ENCODE assay signal across 17 mouse cellular contexts in the genomic region with DNA sequence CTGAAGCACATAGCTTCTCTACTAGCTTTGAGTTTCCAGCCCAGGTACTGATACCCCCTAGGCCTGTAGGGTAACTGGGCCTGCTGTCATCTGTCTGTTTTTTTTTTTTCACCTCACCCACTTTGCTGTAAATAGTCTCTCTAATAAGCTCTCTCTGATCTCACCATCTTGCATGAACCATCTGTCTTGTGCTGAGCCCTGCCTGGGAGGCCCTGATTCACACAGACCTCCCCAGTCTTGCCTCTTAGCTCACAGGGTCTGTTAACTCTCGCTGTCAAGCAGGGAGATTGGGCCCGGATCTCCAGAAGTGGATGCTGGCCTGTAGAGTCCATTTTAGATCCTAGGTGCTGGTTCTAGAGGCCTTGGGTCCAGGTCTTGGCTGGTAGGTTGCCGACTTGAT. TPM values are rescaled to one million over a fixed set of nuclear protein-coding genes. Genes with fewer than 3 reads are reported as not detected.
DNase-seq lines count a peak whose midpoint lies in the region; ATAC-seq and TF ChIP-seq lines count a peak whose summit lies in the region.
"Had no signal": no experiment of that assay in that cellular context is flagged by ENCODE, and none has a peak within 500 bp of the region (broad histone marks: within the 10 kb centered on the region; RNA-seq: fewer than 3 reads in every experiment).

No protein-coding gene starts in this region.

- H3K9me3 ChIP-seq in stomach, embryonic 14.5 days (ENCODE audit: control insufficient read depth, low read depth, low read length): no peaks in the 10 kb centered on the region
- H3K9me3 ChIP-seq in stomach, postnatal 0 days (ENCODE audit: control insufficient read depth, low read length): no peaks in the 10 kb centered on the region
- H3K9me3 ChIP-seq: embryonic facial prominence, embryonic 13.5 days; intestine, embryonic 15.5 days; liver, embryonic 12.5 days; megakaryocyte, embryonic 14.5 days had no signal

- H3K27ac ChIP-seq in stomach, embryonic 14.5 days (ENCODE audit: low read length): peak overlapping the region; percentile 36
- no peak overlapping the region for H3K27ac ChIP-seq in stomach, postnatal 0 days (replicated peaks)
- H3K27ac ChIP-seq: embryonic facial prominence, embryonic 13.5 days; intestine, embryonic 15.5 days; liver, embryonic 12.5 days had no signal

- no peak for DNase-seq in frontal cortex, postnatal 10 days (ENCODE audit: low spot score in 2 of 2)
- no peak for DNase-seq in stomach, postnatal 0 days (ENCODE audit: low spot score)
- DNase-seq in layer of hippocampus, adult 9-10 months (ENCODE audit: low spot score): peak; percentile 49
- DNase-seq in telencephalon, adult 2 months (ENCODE audit: low read depth, low spot score): peak; percentile 26
- DNase-seq in gastrocnemius, adult 18-20 months (ENCODE audit: low spot score): no peak
- no peak for DNase-seq in kidney, postnatal 14 days
- DNase-seq: cerebellum, postnatal 14 days; kidney, postnatal 36 days; spleen, adult 18-20 months; thymus, adult 18-20 months had no signal

- no peak overlapping the region for H3K4me3 ChIP-seq in stomach, embryonic 14.5 days (ENCODE audit: low read depth, low read length)
- H3K4me3 ChIP-seq in stomach, postnatal 0 days (ENCODE audit: low read depth, low read length): no peak overlapping the region
- H3K4me3 ChIP-seq: embryonic facial prominence, embryonic 13.5 days; intestine, embryonic 15.5 days; liver, embryonic 12.5 days; megakaryocyte, embryonic 14.5 days had no signal

- H3K9ac ChIP-seq in stomach, embryonic 14.5 days (replicated peaks; ENCODE audit: low read depth, low read length): no peak overlapping the region
- no peak overlapping the region for H3K9ac ChIP-seq in stomach, postnatal 0 days (ENCODE audit: low read length)
- H3K9ac ChIP-seq: embryonic facial prominence, embryonic 13.5 days; intestine, embryonic 15.5 days; liver, embryonic 12.5 days had no signal

- 0 out of 2 replicates have a peak, but pooled peaks have one; percentile 26 for ATAC-seq in frontal cortex, adult (ENCODE audit: low TSS enrichment)
- ATAC-seq in stomach, embryonic 14.5 days (ENCODE audit: insufficient number of reproducible peaks, insufficient read depth, low FRiP score, low read depth): no peak
- ATAC-seq in stomach, postnatal 0 days (ENCODE audit: low FRiP score, low TSS enrichment): no peak
- ATAC-seq: intestine, embryonic 15.5 days; liver, embryonic 12.5 days; lung, postnatal 0 days had no signal

- TF ChIP-seq EP300 in stomach, postnatal 0 days (optimal IDR thresholded peaks at IDR 0.05): no peak

- no peak overlapping the region for H3K4me2 ChIP-seq in stomach, embryonic 14.5 days (replicated peaks; ENCODE audit: low read depth, low read length)
- H3K4me2 ChIP-seq in stomach, postnatal 0 days (replicated peaks; ENCODE audit: low read depth): no peak overlapping the region
- H3K4me2 ChIP-seq: embryonic facial prominence, embryonic 13.5 days; intestine, embryonic 15.5 days; liver, embryonic 12.5 days had no signal

- TF ChIP-seq CTCF in stomach, postnatal 0 days (IDR thresholded peaks at IDR 0.05; ENCODE audit: low read depth): no peak

- no peaks in the 10 kb centered on the region for H3K36me3 ChIP-seq in stomach, embryonic 14.5 days (ENCODE audit: control insufficient read depth, insufficient read depth, low read length)
- no peaks in the 10 kb centered on the region for H3K36me3 ChIP-seq in stomach, postnatal 0 days (ENCODE audit: control insufficient read depth, insufficient read depth, low read length)
- H3K36me3 ChIP-seq: embryonic facial prominence, embryonic 13.5 days; intestine, embryonic 15.5 days; liver, embryonic 12.5 days had no signal

- 25% methylated on average over 3 of the region's 3 CpGs for WGBS in stomach, embryonic 14.5 days
- WGBS in stomach, postnatal 0 days: 49% methylated on average over 3 of the region's 3 CpGs

- H3K27me3 ChIP-seq in stomach, embryonic 14.5 days (ENCODE audit: control insufficient read depth, insufficient read depth, low read length): no peaks in the 10 kb centered on the region
- no peaks in the 10 kb centered on the region for H3K27me3 ChIP-seq in stomach, postnatal 0 days (ENCODE audit: control insufficient read depth, insufficient read depth, low read length)
- H3K27me3 ChIP-seq: intestine, embryonic 15.5 days had no signal

- H3K4me1 ChIP-seq in stomach, embryonic 14.5 days (ENCODE audit: control insufficient read depth, insufficient read depth, low read length): peaks cover 63% of the 10 kb centered on the region
- H3K4me1 ChIP-seq in stomach, postnatal 0 days (replicated peaks; ENCODE audit: control insufficient read depth, insufficient read depth): peaks cover 2% of the 10 kb centered on the region

RNA-seq across cellular contexts. Expression of a gene that starts 9.3 kb away (rescaled TPM):
- 477 and 553 TPM in 2 replicates for polyA plus RNA-seq in stomach, embryonic 14.5 days (2014; fragmentation: Nextera tagmentation; extraction: Ambion mirVana)
- polyA plus RNA-seq in stomach, postnatal 0 days (2015; fragmentation: Nextera tagmentation; extraction: Ambion mirVana): 183 and 187 TPM in 2 replicates
- total RNA-seq in gastrocnemius, adult 18-20 months (2021): 1 to 10 TPM in 1 of 2 experiments, under 1 TPM in 1; 0.69 to 1.1 TPM

Comparison
In these comparisons a context has a peak if more than half of its experiments do, and no peak if none do; other contexts are left out.
1. DNase-seq: peak in layer of hippocampus, adult 9-10 months (single experiment) and telencephalon, adult 2 months (single experiment); none in frontal cortex, postnatal 10 days (0 of 2), stomach, postnatal 0 days (single experiment), gastrocnemius, adult 18-20 months (single experiment) and kidney, postnatal 14 days (single experiment).